Mouse (Mus musculus) lung, embryonic 16.5 days (tissue): ENCODE results near the gene Rara. TPM values are rescaled to one million over a fixed set of nuclear protein-coding genes. Genes with fewer than 3 reads are reported as not detected.

Experiments used
- ATAC-seq: fragments of 200-750 bp; cut with Nextera tagmentation; 2 replicates; pipeline ENCODE4 v1.8.0; 2017; ENCODE audit warnings: low read depth, mild to moderate bottlenecking, moderate library complexity
- H3K27ac ChIP-seq: fragments of 300-500 bp; sonication (generic); 2 replicates; pipeline ENCODE4 v1.5.1; 2014; ENCODE audit warnings: mild to moderate bottlenecking, control low read depth, low read length
- H3K27me3 ChIP-seq: fragments of 300-500 bp; sonication (generic); 2 replicates; pipeline ENCODE4 v1.6.1; 2014; ENCODE audit warnings: low read depth, low read length, mixed read lengths; ENCODE audit not compliant: control insufficient read depth, insufficient read depth
- H3K36me3 ChIP-seq: fragments of 300-500 bp; sonication (generic); 2 replicates; pipeline ENCODE4 v1.6.1; 2014; ENCODE audit warnings: low read length; ENCODE audit not compliant: control insufficient read depth, insufficient read depth
- H3K4me1 ChIP-seq: fragments of 300-500 bp; sonication (generic); replicated peaks from 2 replicates; pipeline ENCODE4 v1.6.1; 2014; ENCODE audit warnings: low read length, mixed read lengths; ENCODE audit not compliant: control insufficient read depth, insufficient read depth
- H3K4me2 ChIP-seq: fragments of 300-500 bp; sonication (generic); 2 replicates; pipeline ENCODE4 v1.6.1; 2014; ENCODE audit warnings: low read depth, low read length, control low read depth
- H3K4me3 ChIP-seq: fragments of 300-500 bp; sonication (generic); 2 replicates; pipeline ENCODE4 v1.5.1; 2014; ENCODE audit warnings: mild to moderate bottlenecking, low read length, control low read depth
- H3K9ac ChIP-seq: fragments of 300-500 bp; sonication (generic); 2 replicates; pipeline ENCODE4 v1.6.1; 2014; ENCODE audit warnings: low read length, control low read depth
- H3K9me3 ChIP-seq: fragments of 300-500 bp; sonication (generic); 2 replicates; pipeline ENCODE4 v1.6.1; 2016; ENCODE audit warnings: low read length; ENCODE audit not compliant: control insufficient read depth
- whole genome bisulfite sequencing: fragments of 180-500 bp; shearing (Covaris S2); extraction: QIAGEN DNeasy Blood & Tissue Kit; methylation state at CpG from one replicate; pipeline ENCODE4 v1.1.7; 2014; 5-methylcytosine and 5-hydroxymethylcytosine counted together
- polyA plus RNA-seq: library from polyadenylated mRNA; unstranded; fragments of >200 nt; fragmentation: Nextera tagmentation; extraction: Ambion mirVana; gene quantifications from 2 replicates; pipeline ENCODE4 v1.2.1, GENCODE M21; 2015

The Rara gene
- polyA plus RNA-seq, 1 experiment from 2014 or later: 35.4 TPM

DNA sequence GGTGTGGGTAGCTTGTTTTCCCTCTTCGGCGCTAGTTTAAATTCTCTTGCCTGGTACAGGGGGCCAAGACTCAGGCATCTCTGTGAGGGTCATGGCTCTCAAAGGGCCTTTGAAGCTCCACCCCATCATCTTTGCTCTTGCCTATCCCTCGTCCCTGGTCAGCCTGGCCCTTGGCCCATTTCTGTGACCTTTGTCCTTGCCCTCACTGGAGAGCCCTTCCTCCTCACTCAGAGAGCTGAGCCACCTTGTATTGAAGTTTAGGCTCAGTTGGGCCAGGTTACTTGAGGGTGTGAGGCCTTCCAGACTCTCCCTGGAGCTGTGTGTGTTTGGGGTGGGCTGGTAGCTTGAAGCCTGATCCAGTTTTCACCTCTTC is 18.0 kb downstream of the Rara start:
- Histone ChIP-seq H3K36me3 (peaks cover 4% of the 10 kb centered on the region; the same call in 1 of the 2 replicates), H3K9ac (peak overlapping the region; percentile 6; the same call in 1 of the 2 replicates), H3K4me1 (peaks cover 77% of the 10 kb centered on the region), H3K27me3 (no peaks in the 10 kb centered on the region), H3K4me2 (no peak overlapping the region), H3K4me3 (no peak overlapping the region), H3K9me3 (no peaks in the 10 kb centered on the region), H3K27ac (peak overlapping the region; percentile 27; the same call in 1 of the 2 replicates)
- ATAC-seq: no peak
- WGBS: 22% methylated on average over 3 of the region's 3 CpGs

DNA sequence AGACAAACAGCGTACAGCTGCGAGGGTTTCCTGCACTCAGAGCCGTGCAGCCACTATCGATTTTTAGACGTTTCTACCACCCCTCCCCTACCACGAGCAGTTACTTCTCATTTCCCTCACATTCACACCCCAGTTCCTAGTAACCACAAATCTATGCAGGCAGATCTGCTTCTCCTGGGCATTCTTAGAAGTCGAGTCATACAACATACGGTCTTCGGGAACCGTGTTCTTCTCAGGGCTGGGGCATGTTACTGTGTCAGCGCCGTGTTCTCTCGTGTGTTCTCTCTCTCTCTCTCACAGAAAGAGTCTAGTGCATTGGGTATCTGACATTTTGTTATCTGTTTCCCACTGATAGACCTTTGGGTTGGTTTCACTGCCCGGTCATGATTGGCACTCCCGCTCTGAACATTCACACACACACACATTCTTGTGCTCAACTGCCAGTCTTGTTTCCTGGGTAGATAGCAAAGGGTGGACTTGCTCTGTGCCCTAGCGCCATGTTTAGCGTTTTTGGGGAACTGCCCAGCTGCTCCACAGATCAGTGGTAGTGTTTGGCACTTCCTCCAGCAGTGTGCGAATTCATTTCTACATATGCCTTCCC is 20.5 kb downstream of the Rara start:
- H3K27me3 ChIP-seq: no peaks in the 10 kb centered on the region
- H3K4me2 ChIP-seq: no peak overlapping the region
- H3K4me3 ChIP-seq: no peak overlapping the region
- peaks cover 70% of the 10 kb centered on the region for H3K4me1 ChIP-seq
- peaks cover 4% of the 10 kb centered on the region; the same call in 1 of the 2 replicates for H3K36me3 ChIP-seq
- WGBS: 63% methylated on average over 18 of the region's 18 CpGs
- H3K27ac ChIP-seq: peak overlapping the region; percentile 40; the same call in 1 of the 2 replicates
- peak overlapping the region; percentile 26; the same call in 1 of the 2 replicates for H3K9ac ChIP-seq
- H3K9me3 ChIP-seq: no peaks in the 10 kb centered on the region
- no peak for ATAC-seq

DNA sequence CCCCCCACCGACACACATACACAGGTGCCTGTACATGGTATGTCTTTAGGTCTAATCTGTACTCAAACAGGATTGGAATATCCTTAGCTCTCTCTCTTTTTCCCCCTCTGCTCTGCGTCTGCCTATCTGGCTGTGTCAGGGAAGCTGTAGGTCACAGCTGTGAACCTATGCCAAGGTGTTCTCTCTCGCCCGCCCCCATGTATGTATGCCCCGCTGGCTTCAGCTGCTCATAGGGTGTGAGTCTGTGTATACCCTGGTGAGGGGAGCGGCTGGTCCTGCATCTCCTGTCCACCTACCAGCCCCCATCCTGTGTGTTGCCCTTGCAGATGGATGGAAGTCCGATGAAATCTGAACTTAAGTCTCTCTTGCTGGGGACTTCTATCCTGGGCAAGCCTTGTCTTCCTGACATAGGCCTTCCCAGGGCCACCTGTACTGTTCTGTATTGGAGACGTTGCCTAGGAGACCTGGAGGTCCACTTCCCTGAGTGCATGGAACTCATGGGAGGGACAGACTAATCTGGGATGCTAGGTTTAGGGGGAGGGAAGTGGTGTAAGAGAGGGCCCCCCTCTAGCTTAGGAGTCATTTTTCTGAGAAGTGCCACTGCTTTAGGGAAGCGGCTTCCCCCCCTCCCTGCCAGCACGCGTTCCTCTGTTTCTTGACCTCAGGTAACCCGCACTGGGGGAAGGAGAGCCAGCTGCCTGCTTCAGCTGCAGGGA is 21.8 kb downstream of the Rara start:
- H3K4me1 ChIP-seq: peaks cover 70% of the 10 kb centered on the region
- H3K9ac ChIP-seq: no peak overlapping the region
- peaks cover 4% of the 10 kb centered on the region; the same call in 1 of the 2 replicates for H3K36me3 ChIP-seq
- no peak overlapping the region for H3K4me2 ChIP-seq
- no peaks in the 10 kb centered on the region for H3K9me3 ChIP-seq
- H3K4me3 ChIP-seq: no peak overlapping the region
- H3K27me3 ChIP-seq: no peaks in the 10 kb centered on the region
- WGBS: 62% methylated on average over 12 of the region's 12 CpGs
- H3K27ac ChIP-seq: peak overlapping the region; percentile 36; the same call in 1 of the 2 replicates
- no peak for ATAC-seq

DNA sequence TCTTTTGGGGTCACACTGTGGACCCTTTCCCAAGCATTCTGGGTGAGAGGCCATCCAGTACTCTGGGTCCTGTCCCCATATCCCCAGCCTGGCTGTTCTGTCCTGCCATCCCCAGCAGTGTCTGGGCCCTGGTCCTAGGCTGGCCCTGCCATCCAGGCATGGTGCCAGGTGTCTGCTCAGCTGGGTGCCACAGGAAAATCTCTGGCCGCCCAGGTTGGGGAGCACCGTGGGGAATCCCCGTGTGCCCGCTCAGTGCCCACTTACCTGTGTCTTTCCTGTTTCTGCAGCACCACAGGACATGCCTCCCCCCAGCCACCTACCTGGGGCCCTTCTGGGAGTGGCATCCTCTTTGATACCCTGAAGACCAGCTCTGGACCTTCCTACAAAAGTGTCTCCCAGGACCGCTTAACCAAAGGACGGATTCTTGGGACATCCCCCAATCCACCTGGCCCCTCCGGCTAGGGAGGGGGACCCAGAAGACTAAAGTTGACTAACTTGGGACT is 22.4 kb downstream of the Rara start:
- no peak overlapping the region for H3K4me2 ChIP-seq
- H3K36me3 ChIP-seq: peaks cover 4% of the 10 kb centered on the region; the same call in 1 of the 2 replicates
- peak overlapping the region; percentile 88 for H3K27ac ChIP-seq
- H3K4me3 ChIP-seq: no peak overlapping the region
- WGBS: 80% methylated on average over 7 of the region's 7 CpGs
- no peak overlapping the region for H3K9ac ChIP-seq
- no peak for ATAC-seq
- no peaks in the 10 kb centered on the region for H3K27me3 ChIP-seq
- H3K9me3 ChIP-seq: no peaks in the 10 kb centered on the region
- H3K4me1 ChIP-seq: peaks cover 70% of the 10 kb centered on the region

DNA sequence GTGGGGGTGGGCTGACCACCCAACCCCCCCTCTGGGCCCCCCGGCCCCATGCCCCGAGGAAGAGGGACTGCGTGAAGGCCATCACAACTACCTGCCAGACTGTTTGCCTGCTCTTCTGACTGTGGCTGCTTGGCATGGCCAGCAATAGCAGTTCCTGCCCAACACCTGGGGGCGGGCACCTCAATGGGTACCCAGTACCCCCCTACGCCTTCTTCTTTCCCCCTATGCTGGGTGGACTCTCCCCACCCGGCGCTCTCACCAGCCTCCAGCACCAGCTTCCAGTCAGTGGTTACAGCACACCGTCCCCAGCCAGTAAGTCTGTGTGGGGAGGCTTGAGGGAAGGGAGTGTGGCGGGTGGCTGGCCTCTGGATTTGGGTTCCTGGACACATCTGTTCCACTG is 22.9 kb downstream of the Rara start:
- H3K4me2 ChIP-seq: no peak overlapping the region
- H3K9me3 ChIP-seq: no peaks in the 10 kb centered on the region
- H3K36me3 ChIP-seq: peaks cover 4% of the 10 kb centered on the region; the same call in 1 of the 2 replicates
- peak overlapping the region; percentile 88 for H3K27ac ChIP-seq
- ATAC-seq: no peak
- no peak overlapping the region for H3K4me3 ChIP-seq
- peaks cover 70% of the 10 kb centered on the region for H3K4me1 ChIP-seq
- 81% methylated on average over 9 of the region's 9 CpGs for WGBS
- H3K9ac ChIP-seq: 0 out of 2 replicates have a peak overlapping the region, but pooled peaks have one; percentile 22
- H3K27me3 ChIP-seq: no peaks in the 10 kb centered on the region

DNA sequence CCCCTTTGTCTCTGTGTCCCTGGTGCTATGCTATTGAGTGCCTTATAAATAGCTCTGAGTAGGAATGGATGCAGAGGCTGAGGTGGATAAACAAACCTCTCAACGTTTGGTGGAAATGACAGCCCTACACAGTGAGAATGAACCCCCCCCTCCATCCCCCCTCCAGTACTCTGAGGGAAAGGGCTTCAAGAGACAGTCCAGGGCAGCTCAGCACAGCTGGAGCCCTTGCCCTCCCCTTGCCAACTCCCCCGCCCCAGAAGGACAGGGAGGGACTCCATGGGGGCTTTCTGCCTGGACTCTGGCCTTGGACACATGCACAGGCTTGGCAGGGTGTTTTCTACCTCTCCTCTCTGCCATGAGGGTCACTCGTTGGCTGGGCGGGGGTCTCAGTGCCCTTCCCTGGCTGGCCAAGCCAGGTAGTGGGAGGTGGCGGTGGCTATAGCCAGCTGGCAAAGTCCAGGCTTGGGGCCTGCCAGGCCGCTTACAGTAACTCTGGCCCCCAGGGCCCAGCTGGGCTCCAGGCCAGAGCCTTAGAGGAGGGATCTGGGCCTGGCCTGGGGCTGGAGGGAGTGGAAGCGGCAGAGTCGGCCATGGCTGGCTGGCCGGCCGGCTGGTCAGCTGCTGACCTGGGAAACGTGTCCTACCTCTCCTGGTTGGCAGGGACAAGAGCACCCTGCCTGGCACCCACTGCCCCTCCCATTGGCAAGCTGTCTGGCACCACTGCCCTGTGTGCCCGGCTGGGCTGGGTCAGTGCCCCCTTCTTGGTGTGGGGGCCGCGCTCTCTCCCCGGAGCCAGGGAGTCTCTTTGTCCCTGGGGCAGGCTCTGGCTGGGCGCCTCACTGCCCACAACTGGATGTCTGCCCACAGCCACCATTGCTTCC is 23.6 kb downstream of the Rara start:
- peak; percentile 74 for ATAC-seq
- H3K4me1 ChIP-seq: peaks cover 71% of the 10 kb centered on the region
- peak overlapping the region; percentile 50 for H3K9ac ChIP-seq

DNA sequence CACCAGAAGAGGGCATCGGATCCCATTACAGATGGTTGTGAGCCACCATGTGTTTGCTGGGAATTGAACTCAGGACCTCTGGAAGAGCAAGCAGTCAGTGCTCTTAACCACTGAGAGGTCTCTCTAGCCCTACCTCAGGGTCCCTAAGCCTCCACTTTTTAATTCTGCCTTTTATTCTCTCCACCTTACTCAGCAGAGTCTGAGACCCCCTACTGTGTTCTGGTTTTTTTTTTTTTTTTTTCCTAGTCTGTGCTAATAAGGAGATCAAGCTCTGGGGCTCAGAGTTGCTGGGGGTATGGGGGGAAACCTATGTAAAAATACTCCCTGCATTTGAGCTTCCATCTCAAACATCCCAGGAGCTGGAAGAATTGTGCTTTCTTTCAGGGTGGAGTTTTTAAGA is 24.5 kb downstream of the Rara start:
- WGBS: 84% methylated on average over 1 of the region's 1 CpGs
- Histone ChIP-seq H3K36me3 (peaks cover 4% of the 10 kb centered on the region), H3K4me1 (peaks cover 74% of the 10 kb centered on the region), H3K9ac (no peak overlapping the region), H3K27ac (no peak overlapping the region), H3K4me2 (no peak overlapping the region), H3K9me3 (no peaks in the 10 kb centered on the region), H3K27me3 (no peaks in the 10 kb centered on the region), H3K4me3 (no peak overlapping the region)
- no peak for ATAC-seq

More for the DNA sequence above, 23.6 kb downstream of the Rara start:
- peaks cover 4% of the 10 kb centered on the region; the same call in 1 of the 2 replicates for H3K36me3 ChIP-seq
- 40% methylated on average over 16 of the region's 16 CpGs for WGBS
- H3K27ac ChIP-seq: peak overlapping the region; percentile 88
- peak overlapping the region; percentile 9; the same call in 1 of the 2 replicates for H3K4me3 ChIP-seq
- no peaks in the 10 kb centered on the region for H3K27me3 ChIP-seq
- peak overlapping the region; percentile 9; the same call in 1 of the 2 replicates for H3K4me2 ChIP-seq
- no peaks in the 10 kb centered on the region for H3K9me3 ChIP-seq

DNA sequence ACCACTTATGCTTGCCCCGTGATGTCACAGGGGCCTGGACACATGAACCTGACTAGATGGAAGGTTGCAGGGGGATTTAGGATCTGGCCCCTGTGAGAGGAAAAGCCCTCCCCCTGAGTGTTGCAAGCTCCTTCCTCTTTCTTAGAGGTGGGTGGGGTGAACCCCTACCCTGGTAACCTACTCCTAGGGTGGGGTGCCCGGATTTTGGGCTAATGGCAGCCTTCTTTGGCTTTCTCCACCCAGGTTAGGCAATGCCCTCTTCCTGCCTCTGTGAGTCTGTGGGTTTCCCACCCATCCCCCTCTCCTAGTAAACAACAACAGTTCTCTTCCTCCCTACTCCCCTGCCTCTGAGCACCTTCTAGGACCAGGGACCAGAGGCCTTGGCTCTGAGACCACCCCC is 25.1 kb downstream of the Rara start:
- Histone ChIP-seq H3K27ac (0 out of 2 replicates have a peak overlapping the region, but pooled peaks have one; percentile 36), H3K9me3 (no peaks in the 10 kb centered on the region), H3K27me3 (no peaks in the 10 kb centered on the region), H3K36me3 (peaks cover 4% of the 10 kb centered on the region), H3K9ac (no peak overlapping the region), H3K4me1 (peaks cover 68% of the 10 kb centered on the region), H3K4me3 (no peak overlapping the region), H3K4me2 (no peak overlapping the region)
- ATAC-seq: no peak
- WGBS: 40% methylated on average over 2 of the region's 2 CpGs
